Mouse (Mus musculus): ENCODE results near the gene Cylc2. TPM values are rescaled to one million over a fixed set of nuclear protein-coding genes. Genes with fewer than 3 reads are reported as not detected.

Gene Cylc2
- not detected for polyA plus RNA-seq (2014; fragmentation: Illumina TruSeq; extraction: RNeasy Lipid Tissue Mini Kit (QIAGEN cat#74804); ENCODE audit: low read depth, low replicate concordance)

GRCm38 (mm10) chr4:51216378-51216777, at the start of gene Cylc2:
Gene Cylc2 (plus strand): TSS chr4:51216678.

Measured in kidney, adult 10 weeks (tissue).